Mouse (Mus musculus): ENCODE results near the gene Gm49336.

GRCm38 (mm10) chr14:60262316-60262715, 11.0 kb upstream of the Gm49336 start:
- TF ChIP-seq CTCF (IDR thresholded peaks at IDR 0.05; ENCODE audit: extremely low read depth, insufficient read depth, low read length) = no peak
- TF ChIP-seq POLR2A (IDR thresholded peaks at IDR 0.05; ENCODE audit: extremely low read depth, insufficient read depth, low read length) = no peak
